Mouse (Mus musculus): ENCODE data around the gene Rab3il1.

The Rab3il1 gene

DNA sequence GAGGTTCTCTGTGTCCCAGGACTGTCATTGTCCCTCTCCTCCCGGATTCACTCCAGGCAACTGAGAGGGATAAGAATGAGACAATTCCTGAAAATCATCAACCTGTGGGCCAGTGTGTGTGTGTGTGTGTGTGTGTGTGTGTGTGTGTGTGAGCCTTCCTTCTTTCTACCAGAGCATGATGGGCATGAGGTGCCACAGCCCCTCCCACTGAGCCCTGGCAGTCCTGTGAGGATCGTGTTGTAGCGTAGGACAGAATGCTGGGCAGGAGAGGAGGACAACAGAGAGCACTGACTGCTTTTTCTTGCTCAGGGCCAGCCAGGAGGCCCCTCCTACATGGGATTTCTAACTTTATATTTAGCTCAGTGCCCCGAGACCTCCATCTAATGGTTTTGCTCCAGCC lies 41.3 kb downstream of the Rab3il1 start:
- no peak for DNase-seq

DNA sequence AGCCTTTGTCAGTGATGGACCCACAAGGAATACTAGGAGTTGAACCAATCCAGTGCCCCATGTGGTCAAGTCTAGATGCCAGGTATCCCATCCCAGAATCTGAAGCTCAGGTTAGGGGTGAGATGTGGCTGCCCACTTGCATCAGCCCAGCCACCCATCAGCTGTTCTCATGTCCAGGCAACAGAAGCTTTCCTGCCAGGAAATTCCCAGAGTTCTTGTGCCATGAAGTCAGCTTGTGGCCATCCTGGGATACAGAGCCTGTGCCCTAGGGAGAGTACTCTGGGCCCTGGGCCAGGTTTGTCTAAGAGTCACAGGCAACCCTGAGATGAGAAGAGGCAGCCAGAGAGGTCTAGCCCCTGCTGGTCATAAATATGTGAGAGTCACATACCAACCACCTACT lies 42.2 kb downstream of the Rab3il1 start:
- no peak for DNase-seq

DNA sequence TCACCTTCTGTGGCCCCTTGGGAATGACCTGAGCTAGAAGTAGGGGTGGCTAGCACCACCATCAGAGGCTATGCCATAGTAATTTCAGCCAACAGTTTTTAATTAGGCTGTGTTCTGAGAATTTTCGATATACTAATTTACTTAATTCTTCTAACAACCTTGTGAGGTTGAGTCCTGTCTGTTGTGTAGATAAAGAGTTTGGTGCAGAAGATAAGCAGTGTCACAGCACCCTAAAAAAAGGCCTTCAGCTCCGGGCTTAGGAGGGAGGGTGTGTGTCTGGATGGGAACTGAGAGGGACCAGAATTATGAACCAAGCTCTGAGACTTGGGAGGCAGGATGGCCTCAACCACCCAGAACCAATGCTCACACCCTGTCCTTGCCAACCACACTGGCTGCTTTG lies 44.2 kb downstream of the Rab3il1 start:
- DNase-seq, result no peak

DNA sequence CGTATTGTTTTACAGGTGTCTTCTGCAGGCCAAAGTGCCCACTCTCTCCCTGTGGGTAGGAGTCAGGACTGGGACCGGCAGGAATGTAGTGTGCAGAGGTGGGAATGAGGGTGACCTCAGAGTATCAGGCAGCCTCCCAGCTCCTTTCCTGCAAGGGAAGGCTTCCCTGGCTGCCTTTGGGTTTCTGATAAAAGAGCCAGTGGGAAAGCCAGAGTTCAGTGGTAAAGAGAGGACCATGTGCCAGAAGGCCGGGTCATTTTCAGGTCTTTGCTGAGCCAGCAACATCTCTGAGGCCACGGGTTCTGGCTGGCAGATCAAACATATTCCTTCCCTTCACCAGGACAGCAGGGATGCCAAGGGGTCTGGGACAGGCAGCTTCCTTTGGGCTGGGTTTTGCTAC lies 44.9 kb downstream of the Rab3il1 start:
- DNase-seq, result no peak

DNA sequence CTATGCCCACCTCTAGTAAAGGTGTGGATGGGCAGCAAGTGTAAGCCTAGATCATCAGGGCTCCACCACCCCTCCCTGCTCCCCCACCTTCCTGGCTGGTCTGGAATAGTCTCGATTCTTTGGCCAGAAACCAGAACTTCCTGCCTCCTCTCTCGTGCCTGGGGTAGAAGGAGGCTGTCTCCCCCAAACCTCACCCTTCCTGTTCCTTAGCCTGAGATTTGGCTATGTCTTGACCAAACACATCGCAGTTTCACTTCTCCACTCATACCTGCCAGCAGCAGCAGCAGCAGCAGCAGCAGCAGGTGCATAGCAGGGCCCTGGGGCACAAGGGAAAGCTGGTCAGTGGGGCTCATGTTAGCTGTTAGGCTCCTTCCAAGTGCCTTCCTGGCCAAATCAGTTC lies 45.5 kb downstream of the Rab3il1 start:
- DNase-seq, result no peak

DNA sequence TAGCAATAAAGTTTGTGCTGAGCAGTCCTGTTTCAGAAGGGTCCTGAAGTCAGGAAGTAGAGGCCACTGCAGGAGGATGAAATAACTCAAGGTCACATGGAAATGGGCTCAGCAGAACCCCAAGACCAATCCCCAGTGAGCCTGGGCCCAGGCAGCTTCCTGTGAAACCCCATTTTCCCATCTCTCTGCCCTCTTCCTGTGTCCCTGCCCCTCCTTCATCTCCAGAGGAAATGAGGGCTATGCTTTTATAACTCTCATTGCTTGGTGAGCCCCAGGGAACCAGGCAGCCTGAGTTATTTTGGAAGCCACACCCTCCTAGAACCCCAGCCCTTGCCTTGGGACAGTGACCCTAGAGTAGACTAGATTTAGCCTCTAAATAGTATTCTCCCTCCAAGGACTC lies 48.1 kb downstream of the Rab3il1 start:
- DNase-seq, result no peak

DNA sequence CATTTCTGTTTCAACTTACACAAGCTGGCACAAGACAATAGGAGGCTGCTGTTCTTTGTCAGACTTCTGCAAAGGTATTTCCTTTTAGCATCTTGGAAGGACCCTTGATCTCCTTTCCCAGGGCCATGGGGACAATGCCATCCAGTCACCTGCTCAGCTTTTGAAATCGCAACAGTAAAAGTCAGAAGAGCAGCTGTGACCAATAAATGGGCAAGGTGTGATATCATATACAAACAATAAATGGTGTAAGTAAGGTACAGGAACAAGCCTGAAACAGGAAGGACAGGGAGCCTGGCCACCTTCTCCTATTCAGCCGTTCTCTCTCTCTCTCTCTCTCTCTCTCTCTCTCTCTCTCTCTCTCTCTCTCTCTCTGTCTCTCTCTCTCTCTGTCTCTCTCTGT lies 49.0 kb downstream of the Rab3il1 start:
- DNase-seq, result no peak

DNA sequence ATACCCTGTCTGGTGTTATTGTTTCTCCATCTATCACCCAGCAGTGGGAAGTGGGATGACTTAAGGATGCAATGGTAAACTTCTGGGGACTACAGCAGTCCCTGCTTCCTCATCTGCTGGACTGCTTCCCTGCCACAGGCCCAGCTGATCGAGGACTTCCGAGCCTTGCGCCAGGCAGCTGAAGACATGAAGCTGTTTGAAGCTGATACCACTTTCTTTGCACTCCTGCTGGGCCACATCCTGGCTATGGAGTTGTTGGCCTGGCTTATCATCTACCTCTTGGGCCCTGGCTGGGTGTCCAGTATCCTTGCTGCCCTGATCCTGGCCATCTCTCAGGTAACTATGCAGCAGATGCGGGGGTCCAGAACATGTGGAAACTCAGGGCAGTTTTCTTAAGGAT lies 51.2 kb downstream of the Rab3il1 start:
- DNase-seq, result no peak

DNA sequence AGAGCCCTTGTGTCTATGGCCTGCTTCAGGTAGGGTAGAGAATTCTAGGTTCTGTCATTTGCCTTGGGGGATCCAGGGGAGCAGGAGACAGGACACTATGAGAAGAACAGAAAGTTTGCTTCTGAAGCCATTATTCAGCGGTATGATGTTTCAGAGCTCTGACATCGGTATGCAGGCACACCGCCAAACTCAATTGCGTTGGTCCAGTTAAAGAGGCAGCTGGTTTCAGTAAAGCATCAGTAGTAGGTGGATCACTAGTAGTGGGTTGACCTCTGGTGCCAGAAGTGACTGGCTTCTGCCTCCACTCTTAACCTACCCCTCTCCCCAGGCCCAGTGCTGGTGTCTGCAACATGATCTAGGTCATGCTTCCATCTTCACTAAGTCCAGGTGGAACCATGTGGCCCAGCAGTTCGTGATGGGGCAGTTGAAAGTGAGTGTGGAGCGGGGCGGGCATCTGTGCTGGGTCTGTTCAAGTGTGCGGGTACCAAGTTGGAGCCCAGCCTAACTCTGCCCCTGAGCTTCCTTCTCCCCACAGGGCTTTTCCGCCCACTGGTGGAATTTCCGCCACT lies 52.3 kb downstream of the Rab3il1 start:
- DNase-seq, result no peak

DNA sequence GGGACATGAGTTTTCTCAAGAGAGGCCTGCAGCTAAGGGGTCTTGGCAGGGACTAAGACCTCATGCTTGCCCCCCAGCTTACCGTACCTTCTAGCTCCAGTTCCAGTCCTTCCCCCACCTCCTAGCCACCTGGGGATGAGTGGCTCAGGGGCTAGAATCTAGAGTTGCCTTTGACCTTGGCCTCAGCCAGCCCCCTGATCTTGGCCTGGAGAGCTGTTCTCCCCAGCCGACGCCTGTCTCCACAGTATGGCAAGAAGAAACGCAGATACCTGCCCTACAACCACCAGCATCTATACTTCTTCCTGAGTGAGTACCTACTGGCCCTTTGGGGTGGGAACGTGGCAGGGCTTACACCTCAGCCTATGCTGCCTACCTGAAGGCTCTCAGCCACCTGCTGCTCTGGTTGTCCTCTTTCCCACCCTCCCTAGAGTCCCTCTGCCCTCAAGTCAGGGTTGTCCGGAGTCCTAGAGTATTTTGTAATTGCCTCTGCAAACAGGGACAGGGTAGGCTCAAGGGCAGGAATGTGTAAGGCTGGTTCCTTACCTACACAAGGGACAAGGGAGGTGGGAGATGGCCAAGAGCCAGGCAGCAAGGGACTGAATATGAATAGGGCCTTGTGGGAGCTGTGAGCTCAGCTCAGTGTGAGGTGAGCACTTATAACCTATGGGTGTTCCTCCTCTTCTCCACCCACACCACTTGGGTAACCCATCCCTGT lies 53.0 kb downstream of the Rab3il1 start:
- no peak for DNase-seq

DNA sequence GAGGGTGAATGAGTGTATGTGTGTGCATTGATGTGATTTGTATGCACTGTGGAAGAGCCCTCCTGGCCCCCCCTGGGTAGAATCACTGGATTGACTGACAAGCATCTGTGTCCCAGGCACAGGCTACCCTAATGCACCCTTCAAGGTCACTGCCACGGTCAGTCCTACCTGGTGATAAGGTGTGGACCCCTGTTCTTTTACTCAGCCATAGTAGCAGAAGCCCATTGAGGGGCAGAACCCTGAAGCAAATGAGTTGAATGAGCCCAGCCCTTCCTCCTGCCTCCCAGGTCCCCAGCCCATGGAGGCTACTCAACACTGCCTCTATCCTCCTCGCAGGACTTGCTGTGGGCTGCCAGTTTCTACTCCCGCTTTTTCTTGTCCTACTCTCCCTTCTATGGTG lies 53.8 kb downstream of the Rab3il1 start:
- no peak for DNase-seq

DNA sequence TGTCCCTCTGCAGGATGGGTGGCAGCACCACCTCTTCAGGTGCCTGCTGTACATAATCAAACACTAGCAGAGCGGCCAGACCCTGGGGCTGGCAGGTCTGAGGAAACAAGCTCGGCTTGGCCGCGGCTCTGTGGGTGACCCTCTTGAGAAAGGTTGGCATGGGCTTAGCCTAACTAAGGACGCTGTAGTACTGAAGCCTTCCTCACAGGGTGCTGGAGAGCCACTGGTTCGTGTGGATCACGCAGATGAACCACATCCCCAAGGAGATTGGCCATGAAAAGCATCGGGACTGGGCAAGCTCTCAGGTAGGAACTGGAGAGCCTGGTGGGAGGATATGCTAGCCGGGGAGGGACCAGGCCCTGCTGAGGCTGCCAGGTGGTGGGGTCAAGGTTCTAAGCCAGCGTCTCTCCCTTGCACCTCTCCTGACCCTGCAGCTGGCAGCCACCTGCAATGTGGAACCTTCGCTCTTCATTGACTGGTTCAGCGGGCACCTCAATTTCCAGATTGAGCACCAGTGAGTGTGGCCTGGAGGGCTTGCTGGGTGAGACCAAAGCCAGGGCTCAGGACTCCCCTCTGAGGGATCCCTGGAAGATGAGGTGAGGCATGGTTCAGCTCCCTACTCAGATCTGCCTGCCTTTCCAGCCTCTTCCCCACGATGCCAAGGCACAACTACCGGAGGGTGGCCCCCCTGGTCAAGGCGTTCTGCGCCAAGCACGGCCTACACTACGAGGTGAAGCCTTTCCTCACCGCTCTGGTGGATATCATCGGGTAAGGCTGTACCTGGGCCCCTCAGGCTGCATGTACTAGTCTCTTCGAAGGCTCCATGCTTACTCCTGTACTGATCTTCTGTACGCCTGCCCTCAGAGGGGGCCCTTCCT lies 54.6 kb downstream of the Rab3il1 start:
- no peak for DNase-seq

DNA sequence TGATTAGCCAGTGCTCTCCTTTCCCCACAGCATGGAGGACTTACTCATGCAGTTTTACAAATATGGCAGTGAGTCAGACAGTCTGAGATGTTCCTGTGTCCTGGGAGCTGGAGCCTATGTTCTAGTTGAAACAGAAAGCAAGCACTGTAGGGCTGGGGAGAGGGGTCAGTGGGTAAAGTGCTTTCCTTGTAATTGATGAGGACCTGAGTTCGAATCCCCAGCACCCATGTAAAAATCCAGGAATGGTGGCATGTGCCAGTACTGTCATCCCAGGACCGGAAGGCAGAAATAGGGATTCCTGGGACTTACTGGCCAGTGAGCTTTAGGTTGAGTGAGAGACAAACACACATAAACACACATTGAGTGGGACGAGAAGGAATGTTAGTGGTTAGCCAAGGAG lies 55.2 kb downstream of the Rab3il1 start:
- DNase-seq, result no peak

DNA sequence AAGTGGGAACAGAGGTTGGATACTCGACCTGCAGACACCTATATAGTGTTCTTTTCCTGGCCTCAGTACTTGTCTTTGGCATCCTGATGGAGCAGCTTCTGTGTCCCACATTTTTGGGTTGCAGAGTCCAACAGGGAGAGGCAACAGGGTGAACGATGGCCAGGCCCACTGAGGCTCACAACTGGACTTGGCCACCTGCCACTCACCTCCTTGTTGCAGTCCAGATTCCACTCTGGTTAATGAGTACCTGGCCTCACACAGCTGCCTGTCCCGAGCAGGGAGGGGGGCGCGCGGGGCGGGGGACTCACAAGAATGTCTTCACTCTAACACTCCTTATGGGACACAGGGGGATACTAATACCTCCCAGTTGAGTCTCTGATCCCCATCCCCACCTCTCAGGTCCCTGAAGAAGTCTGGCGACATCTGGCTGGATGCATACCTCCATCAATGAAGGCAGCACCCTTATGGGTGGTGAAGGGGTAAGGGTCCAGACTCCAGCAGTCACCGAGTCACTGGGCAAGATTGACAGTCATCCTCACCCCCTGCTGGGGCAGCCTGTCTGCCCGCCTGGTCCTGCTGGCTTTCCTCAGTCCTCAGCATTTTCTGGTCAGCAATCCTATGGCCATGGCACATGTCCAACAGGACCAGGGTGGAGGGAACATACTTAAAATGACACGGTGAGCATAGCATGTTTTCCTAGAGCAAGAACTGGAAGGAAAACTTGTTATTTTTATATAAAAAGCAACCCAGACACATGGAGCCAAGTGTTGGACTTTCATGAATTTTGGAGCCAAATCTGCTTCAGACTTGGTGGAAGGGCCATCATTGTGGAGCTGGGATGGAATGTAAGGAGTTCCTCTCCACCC lies 56.2 kb downstream of the Rab3il1 start:
- DNase-seq, result no peak

DNA sequence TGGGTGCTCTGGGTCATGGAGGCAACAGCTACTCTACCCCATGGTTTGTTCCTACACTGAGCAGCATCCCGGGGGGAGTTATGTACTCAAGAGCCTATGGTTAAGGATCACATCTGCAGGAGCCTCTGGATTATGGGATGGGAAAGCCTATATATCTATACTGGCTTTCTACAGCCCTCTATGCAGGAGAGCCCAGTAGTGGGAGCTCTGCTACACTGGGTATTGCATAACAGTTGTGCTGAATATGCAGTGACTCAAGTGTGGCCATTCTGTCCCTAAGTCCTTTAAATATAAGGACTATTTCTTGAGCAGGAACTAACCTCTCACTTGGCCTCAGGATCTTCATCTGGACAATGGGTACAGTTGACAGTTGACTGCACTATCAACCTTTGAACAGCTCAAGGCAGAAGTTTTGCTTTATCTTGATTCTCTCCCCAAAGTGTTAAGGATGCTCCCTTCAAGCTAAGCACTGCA lies 56.9 kb downstream of the Rab3il1 start:
- no peak for DNase-seq

DNA sequence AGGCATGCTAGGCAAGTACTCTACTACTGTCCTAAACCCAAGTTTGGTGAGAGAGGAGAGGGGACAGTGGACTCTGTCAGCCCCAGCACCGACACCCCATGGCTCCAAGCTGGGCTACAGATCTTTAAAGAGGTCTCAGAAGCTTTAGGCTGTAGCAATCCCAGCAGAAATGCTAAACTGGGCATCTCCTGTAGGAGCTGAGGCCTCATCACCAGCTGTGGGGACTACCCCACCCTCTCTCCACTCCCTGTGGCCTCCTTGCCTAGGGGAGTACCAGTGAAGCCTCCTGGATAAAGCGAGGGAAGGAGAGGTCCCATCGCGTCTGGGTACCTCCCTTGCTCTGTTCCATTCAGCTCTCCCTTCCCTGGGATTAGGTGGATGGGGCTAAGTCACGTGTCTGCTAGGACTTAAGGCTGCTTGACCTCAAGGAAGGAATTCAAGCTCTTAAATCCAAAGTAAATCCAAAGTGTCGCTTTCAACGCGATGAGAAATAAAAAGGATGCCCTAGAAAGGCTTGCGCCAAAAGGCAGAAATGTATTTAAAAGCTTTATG lies 57.5 kb downstream of the Rab3il1 start:
- no peak for DNase-seq

DNA sequence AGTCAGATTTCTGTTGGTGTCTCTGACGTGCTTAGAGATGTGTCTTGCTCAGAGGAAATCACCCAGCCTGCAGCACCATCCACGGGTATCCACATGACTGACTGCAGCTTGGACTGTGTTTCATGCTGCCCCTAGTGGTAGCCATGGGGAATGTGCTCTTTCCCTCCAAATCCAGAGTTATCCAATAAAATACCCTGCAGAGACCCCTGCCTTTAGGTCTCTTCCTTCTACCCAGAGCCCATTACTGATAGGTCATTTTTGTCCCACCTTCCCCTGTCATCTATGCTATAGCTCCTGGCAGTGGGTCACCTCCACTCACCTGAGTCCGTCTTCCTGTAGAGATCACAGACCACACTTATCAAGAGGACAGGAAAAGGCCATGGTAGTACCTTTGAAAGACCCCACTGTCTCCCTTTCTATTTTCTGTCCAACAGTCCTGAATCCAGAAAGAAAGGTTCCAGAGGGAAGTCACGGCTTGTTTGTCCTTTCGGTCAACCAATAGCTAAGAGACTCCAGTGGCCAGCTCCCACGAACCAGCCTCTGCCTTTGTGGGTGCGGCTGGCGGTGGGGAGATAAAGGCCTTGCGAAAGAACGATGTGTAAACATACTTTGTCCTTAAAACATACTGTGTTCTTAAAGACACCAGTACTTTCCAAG lies 58.6 kb downstream of the Rab3il1 start:
- DNase-seq, result peak; percentile 22

DNA sequence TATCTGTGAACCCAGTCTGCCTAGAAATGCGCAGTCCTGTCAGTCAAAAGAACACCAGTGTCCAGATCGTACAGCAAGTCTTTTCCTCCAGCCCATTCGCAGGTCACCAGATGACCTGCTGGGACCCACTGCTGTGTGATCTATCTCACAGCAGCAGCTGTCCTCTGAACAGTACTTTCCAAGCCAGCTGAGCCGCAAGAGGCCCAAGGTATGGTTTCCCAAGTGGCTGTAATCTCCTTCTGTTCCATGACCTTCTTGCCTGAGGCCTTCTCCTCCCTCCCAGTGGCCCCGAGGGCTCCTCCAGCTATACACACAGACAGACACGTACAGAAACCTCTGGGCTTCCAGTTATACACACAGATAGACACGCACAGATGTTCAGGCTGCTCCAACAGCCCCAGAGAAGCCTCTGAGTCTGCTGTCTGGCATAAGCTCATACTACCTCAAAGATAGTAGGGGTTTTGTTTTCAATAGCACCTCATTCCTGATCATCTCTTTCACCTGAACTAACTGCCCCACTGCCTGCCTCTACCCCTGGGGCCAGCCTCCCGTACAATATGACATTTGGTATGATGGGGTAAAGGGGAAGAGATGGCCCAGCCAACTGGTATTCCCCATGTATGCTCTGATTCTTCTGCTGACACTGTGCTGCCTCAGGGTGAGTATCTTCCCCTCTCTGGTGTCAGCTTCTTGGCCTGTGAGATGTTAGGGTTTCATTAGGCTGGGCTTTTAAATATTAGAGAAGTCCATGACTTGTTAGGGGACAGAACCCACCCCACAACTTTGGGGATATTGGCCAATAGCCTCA lies 59.5 kb downstream of the Rab3il1 start:
- no peak for DNase-seq

DNA sequence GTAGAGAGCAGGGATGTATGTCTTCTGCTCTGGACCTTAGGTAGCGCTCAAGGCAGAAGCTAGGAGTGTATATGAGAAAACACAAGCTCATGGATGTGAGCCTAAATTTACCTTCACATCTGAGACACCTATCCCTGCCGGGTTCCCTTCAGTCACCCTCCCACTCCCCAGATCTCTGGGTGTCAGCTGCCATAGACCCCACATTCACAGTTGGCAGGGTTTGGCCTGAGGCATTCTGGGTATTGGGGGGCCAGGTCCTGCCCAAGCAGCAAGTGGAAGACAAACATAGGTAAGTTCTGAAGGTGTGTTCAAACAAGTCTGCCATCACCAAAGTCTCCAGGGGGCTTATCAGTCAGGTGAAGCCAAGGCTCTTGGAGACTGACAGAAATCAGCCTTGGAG lies 60.2 kb downstream of the Rab3il1 start:
- DNase-seq, result no peak

DNA sequence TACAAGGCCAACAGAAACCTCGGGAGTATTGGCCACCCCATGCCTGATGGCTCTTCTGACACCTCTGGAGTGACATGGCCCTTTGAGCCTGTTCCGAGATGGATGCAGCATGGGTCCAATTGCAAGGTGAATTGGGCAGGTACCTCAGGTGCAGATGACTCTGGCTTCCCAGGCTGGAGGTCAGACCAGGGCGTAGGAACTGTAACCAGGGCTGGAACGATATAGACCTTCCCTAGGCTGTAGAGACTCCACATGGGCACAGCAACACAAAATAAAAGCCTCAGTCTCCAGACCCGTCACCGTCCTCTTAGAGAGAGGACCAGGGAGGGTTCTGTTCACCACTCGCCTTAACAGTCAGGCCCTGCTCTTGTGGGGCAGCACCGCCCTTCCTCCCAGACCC lies 60.8 kb downstream of the Rab3il1 start:
- no peak for DNase-seq

DNA sequence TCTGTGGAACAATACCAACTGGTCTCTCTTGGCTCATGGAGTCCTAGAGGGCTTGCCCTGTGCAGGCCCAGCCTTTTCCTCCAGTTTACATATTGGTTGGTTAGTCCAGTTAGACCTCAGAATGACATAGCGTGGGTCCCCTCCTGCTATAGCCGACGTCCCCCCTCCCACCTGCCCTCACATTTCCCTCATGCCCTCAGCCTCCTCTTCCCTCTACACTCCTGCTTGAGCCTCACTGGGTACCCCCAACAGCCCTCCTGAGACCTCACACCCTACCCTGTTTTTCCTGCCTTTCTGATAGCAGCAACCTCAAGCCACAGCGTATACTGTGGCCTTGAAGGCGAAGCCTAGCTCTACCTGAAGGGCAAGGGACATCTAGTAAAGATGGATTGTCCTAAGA lies 61.4 kb downstream of the Rab3il1 start:
- no peak for DNase-seq
